9 mouse cellular contexts compared by ENCODE assay signal in the genomic region with DNA sequence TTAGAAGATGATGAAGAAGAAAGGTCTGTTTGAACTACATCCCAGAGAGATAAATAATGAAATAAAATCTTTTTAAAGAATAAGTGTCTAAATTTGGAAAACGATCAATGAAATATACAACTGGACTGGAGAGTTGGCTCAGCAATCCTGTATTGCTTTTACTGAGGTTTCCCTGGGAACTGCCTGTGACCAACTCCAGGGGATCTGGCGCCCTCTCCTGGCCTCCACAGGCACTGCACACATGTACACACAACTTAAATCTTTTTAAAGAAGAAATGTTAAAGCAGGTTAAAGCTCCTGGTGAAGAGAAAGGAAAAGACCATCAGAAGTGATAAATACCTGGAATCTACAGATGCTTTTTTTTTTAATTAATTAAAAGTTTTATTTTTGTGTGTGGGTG. TPM values are rescaled to one million over a fixed set of nuclear protein-coding genes. Genes with fewer than 3 reads are reported as not detected.
DNase-seq lines count a peak whose midpoint lies in the region; ATAC-seq lines count a peak whose summit lies in the region.
"Had no signal": no experiment of that assay in that cellular context is flagged by ENCODE, and none has a peak within 500 bp of the region (broad histone marks: within the 10 kb centered on the region; RNA-seq: fewer than 3 reads in every experiment).

No protein-coding gene starts in this region.

- H3K9me3 ChIP-seq in liver, embryonic 12.5 days (replicated peaks): no peaks in the 10 kb centered on the region
- no peaks in the 10 kb centered on the region for H3K9me3 ChIP-seq in embryonic facial prominence, embryonic 14.5 days (ENCODE audit: control insufficient read depth, low read length)
- no peaks in the 10 kb centered on the region for H3K9me3 ChIP-seq in liver, embryonic 13.5 days (replicated peaks)
- H3K9me3 ChIP-seq: stomach, embryonic 15.5 days had no signal

- no peak overlapping the region for H3K9ac ChIP-seq in liver, embryonic 12.5 days
- H3K9ac ChIP-seq in embryonic facial prominence, embryonic 14.5 days (ENCODE audit: low read depth, low read length): no peak overlapping the region
- no peak overlapping the region for H3K9ac ChIP-seq in liver, embryonic 13.5 days
- H3K9ac ChIP-seq: stomach, embryonic 15.5 days had no signal

- no peak for ATAC-seq in liver, embryonic 12.5 days
- no peak for ATAC-seq in embryonic facial prominence, embryonic 14.5 days (ENCODE audit: low read depth)
- no peak for ATAC-seq in liver, embryonic 13.5 days (ENCODE audit: low read depth)

- peak; percentile 82 for DNase-seq in liver
- peak; percentile 81 to 88 for DNase-seq in adrenal gland, postnatal 36 days
- peak; percentile 83 for DNase-seq in embryonic facial prominence, embryonic 14.5 days (ENCODE audit: low spot score)
- DNase-seq in induced T-regulatory cell, adult 2 months (ENCODE audit: low read depth): peak; percentile 77
- DNase-seq in liver, embryonic 13.5 days: peak; percentile 61
- DNase-seq in retina, embryonic 14.5 days (ENCODE audit: low spot score): peak; percentile 94
- peak; percentile 84 for DNase-seq in thymus, postnatal 25 days

- no peak overlapping the region for H3K4me3 ChIP-seq in liver, embryonic 12.5 days
- H3K4me3 ChIP-seq in embryonic facial prominence, embryonic 14.5 days (ENCODE audit: low read depth, low read length): no peak overlapping the region
- no peak overlapping the region for H3K4me3 ChIP-seq in liver, embryonic 13.5 days (replicated peaks)
- H3K4me3 ChIP-seq: stomach, embryonic 15.5 days had no signal

- no peaks in the 10 kb centered on the region for H3K27me3 ChIP-seq in liver, embryonic 12.5 days (replicated peaks)
- no peaks in the 10 kb centered on the region for H3K27me3 ChIP-seq in embryonic facial prominence, embryonic 14.5 days (replicated peaks; ENCODE audit: control insufficient read depth, insufficient read depth, low read length)
- no peaks in the 10 kb centered on the region for H3K27me3 ChIP-seq in liver, embryonic 13.5 days
- H3K27me3 ChIP-seq: stomach, embryonic 15.5 days had no signal

- H3K27ac ChIP-seq in liver, embryonic 12.5 days: no peak overlapping the region
- H3K27ac ChIP-seq in embryonic facial prominence, embryonic 14.5 days (replicated peaks; ENCODE audit: low read depth, low read length): no peak overlapping the region
- H3K27ac ChIP-seq in liver, embryonic 13.5 days: no peak overlapping the region

- no peak overlapping the region for H3K4me2 ChIP-seq in liver, embryonic 12.5 days
- no peak overlapping the region for H3K4me2 ChIP-seq in embryonic facial prominence, embryonic 14.5 days (ENCODE audit: low read depth, low read length)
- H3K4me2 ChIP-seq in liver, embryonic 13.5 days: no peak overlapping the region
- H3K4me2 ChIP-seq: stomach, embryonic 15.5 days had no signal

- H3K36me3 ChIP-seq in liver, embryonic 12.5 days: peaks cover 87% of the 10 kb centered on the region
- H3K36me3 ChIP-seq in embryonic facial prominence, embryonic 14.5 days (ENCODE audit: control insufficient read depth, insufficient read depth, low read length): peaks cover 88% of the 10 kb centered on the region
- H3K36me3 ChIP-seq in liver, embryonic 13.5 days: peaks cover 79% of the 10 kb centered on the region

- H3K4me1 ChIP-seq in liver, embryonic 12.5 days: peaks cover 13% of the 10 kb centered on the region; the same call in 1 of the 2 replicates
- peaks cover 10% of the 10 kb centered on the region for H3K4me1 ChIP-seq in embryonic facial prominence, embryonic 14.5 days (ENCODE audit: control insufficient read depth, insufficient read depth, low read length)
- H3K4me1 ChIP-seq in liver, embryonic 13.5 days (replicated peaks): peaks cover 15% of the 10 kb centered on the region

- WGBS in liver, embryonic 12.5 days (ENCODE audit: insufficient replicate concordance): 33% methylated on average over 2 of the region's 2 CpGs
- WGBS in embryonic facial prominence, embryonic 14.5 days: 38% methylated on average over 2 of the region's 2 CpGs
- 30% methylated on average over 2 of the region's 2 CpGs for WGBS in liver, embryonic 13.5 days (ENCODE audit: insufficient replicate concordance)

RNA-seq across cellular contexts. Expression of gene Nedd4, which starts 10.2 kb away (rescaled TPM):
- 173 and 176 TPM in 2 replicates for polyA plus RNA-seq in liver, embryonic 12.5 days (2016; fragmentation: Nextera tagmentation; extraction: Ambion mirVana)
- total RNA-seq in adrenal gland, postnatal 36 days (2021): 100 to 1,000 TPM; 431 to 435 TPM
- 649 and 733 TPM in 2 replicates for polyA plus RNA-seq in embryonic facial prominence, embryonic 14.5 days (2014; fragmentation: Nextera tagmentation; extraction: Ambion mirVana)
- polyA plus RNA-seq in liver, embryonic 13.5 days (2015; fragmentation: Nextera tagmentation; extraction: Ambion mirVana): 114 and 134 TPM in 2 replicates
